Mouse (Mus musculus) ovary, postnatal 10 days (tissue): Measurements from ENCODE around the gene Gm20532.
A peak's percentile ranks its signal among the peaks of the same experiment; 100 is the strongest.

Experiments used
- DNase-seq: peaks from one replicate; pipeline ENCODE4 v3.0.0; 2022; ENCODE audit warnings: low spot score

Gm20532 gene

DNA sequence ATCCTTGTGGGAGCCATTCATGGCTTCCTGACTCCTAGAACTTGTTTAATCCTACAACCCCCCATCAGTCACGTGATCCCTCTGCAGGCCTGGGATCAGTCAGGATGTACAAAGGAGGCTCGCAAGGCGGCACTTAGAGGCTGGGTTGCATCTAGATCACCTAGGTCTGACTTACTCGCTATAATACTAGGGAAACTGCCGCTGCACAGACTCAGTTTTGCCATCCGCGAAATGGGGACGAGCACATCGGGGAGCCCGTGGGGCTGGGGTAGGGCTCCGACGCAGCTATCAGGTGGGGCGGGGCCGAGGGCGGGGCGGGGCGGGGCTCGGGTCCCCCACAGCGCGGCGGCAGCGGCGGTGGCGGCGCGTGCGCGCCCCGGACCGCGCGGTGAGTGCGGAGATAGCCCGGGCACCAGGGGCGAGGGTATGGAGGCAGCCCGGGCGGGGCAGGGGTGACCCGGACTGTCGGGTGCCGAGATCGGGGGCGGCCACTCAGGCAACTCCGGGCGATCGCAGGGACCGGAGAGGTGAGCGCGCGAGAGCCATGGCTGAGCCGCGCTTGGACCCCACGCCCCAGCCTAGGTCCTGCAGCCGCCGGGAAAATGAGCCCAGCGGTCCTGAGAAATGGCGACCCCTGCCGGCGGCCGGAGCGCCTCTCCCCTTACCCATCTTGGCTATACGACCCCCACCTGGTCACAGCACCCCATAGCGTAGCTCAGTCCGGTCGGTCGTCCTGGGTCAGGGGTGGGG, at the start of gene Gm20532:
TSS of gene Gm20532 (plus strand) at position 346 of the 750 bp plus-strand sequence.
- peak; percentile 54 for DNase-seq

DNA sequence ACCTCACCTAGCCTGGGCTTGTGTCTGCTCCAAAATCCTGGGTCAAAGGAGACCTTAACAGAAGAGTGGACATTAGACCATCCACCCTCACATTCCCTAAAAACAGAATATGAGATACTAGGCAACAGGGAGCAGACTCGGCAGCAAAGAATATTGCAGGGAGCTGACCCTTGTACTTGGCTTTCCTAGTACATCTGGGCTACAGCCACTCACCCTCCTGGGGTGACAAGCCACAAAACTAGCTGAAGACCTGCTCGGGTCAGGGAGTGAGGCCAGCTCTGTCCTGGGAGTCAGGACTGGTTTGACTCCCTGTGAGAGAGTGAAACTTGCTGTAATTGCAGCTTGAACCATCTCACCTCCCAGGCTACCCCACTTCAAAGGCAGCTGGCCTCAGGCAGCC, 46.9 kb upstream of the Gm20532 start:
- DNase-seq: no peak

DNA sequence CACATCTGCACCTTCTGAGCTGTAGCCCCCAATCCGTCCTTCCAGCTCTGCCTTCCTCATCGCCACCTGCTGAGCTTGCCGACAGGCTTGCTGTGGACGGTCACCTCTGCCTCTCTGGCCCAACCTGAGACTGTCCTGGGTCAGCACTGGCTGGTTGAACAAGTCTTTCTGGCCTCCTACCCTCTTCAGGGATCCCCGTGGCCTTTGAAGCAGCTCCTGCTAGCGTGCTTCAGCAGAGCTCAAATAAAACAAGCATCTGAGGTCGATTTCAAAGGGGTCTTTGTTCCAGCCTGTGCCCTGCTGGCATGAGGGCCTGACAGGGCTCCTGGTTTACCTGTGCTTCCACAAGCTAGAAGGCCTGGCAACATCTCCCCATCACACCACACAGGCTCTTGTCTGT, 45.7 kb upstream of the Gm20532 start:
- no peak for DNase-seq

DNA sequence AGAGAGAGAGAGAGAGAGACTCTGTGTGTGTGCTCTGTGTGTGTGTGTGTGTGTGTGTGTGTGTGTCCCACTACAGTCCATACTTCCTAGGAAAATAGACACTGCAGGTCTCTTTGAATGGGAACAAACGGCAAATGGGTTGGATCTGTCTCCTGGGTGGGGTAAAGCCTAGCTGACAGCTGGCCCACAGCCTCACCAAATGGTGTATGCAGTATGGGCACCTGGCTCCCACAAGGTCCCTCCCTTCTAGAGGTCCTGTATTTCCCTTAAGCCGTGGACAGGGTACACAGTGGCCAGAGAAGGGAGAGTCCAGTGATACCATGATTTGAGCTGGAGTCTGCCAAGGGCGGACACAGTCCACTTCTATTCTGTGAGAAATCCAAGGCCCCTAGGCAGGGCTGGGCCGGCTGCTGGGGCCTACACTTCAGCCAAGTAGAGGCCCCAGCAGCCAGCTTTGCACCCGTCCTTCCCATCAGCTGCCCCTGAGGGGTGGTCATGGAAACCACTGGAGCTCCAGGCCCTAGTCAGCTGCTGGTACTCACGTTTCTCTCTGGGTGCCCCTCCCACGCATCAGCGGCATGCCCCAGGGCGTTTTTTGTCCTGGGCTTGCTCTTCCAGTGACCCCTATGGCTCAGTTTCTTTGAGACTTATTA, 45.1 kb upstream of the Gm20532 start:
- no peak for DNase-seq

DNA sequence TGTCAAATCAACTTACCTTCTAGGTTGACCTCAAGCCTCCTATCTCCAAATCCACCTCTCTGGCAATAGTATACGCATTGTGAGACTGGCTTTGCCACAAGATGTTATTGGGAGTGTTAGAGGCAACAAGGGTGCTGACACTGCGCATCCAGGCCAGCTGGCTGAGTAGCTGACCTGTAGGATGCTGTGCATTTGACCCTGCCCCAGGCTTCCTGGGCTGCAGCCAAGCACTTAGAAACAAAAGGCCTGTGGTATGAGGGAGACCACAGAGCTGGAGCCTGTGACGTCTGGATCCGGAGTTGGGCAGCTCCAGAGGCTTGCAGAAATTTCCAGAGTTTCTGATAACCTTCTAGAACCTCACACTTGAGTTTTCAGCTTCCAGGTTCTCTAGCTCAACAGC, 43.3 kb upstream of the Gm20532 start:
- no peak for DNase-seq

DNA sequence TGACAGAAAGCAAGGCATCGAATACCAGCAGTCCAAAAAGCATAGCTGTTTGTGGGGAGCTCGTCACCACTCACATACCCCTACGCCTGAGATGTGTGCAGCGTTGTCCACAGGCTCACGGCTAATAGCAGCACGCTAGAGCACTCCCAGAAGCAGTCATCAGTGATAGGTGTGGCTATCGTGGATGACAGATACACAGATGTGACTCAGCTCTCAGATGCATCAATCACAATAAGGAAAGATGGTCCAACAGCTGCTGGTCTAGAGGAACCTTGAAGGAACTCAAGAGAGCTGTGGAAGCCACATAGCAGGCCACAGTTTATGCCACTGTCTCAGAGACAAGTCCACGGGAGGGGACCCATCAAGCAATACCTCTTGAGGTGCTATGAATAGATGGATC, 42.7 kb upstream of the Gm20532 start:
- DNase-seq: no peak

DNA sequence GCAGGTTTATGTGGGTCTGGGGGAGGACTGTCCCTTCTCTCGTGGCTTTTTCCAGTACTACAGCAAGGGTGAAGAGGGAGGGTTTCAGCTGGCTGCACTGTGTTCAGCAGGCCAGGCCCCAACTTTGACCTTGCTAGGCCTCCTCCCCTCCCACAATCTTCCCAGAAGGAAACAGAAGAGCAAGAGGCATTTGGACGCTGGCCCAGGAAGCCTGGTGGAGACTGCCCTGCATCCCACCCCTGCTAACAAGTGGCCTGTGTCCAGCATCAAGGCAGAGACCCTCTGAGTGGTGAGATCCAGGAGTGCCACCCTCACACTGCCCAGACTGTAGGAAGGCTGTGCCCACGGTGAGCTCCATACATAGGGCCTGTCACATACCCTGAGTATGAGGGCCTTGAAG, 42.2 kb upstream of the Gm20532 start:
- DNase-seq: no peak

DNA sequence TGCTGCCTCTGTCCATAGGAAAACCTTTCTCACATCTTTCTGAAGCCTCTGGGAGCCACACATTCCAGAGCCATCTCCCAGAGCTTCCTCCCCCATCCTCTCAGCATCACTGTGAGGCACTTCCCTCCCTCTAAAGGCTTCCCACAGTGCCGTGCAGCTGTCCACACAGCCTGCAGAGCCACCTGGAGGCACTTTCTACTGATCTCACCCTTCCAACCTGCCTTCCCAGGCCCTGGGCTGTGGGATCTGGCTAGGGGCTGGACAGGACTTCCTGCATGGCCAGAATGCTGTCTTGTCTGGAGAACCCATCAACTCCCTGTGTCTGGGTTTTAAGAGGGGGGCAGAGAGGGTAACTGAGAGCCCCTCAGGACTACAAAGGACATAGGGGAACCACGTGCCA, 39.0 kb upstream of the Gm20532 start:
- no peak for DNase-seq

DNA sequence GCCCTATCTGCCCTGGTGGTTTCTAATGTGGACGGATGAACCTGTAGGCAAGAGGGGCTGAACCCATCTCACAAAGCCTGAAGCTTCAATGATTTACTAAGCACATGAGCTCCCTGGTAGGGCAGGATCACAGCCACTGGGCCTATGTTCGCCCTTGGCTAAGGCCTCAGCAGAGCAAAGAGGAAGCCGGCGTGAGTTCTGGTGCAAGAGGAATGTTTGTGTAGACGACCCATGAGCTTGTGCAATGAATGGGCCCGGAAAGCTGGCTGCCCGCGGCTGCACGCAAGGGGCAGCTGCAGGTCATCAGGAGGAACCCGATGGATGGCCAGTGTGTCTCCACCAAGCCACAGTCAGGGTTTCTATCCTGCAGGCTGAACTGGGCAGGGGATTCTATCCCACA, 36.6 kb upstream of the Gm20532 start:
- no peak for DNase-seq

DNA sequence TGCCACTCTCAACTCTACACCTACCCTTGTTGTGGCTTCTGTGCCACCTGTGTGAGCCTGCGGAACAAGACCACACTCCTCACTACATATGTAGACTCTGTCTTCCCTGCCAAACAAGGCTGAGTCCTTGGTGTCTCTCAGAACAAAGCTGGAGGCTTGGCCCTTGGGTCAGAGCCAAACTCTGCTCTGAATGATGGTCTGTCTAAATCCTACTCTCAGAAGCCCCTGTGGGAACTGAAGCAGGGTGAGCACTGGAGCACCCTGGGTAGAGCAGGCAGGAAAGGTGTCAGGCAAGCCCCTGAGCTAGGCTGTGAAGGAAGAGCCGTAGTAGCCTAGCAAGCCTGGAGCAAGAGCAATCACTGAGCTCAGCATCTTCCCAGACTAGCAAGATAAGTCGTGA, 36.2 kb upstream of the Gm20532 start:
- DNase-seq: no peak

DNA sequence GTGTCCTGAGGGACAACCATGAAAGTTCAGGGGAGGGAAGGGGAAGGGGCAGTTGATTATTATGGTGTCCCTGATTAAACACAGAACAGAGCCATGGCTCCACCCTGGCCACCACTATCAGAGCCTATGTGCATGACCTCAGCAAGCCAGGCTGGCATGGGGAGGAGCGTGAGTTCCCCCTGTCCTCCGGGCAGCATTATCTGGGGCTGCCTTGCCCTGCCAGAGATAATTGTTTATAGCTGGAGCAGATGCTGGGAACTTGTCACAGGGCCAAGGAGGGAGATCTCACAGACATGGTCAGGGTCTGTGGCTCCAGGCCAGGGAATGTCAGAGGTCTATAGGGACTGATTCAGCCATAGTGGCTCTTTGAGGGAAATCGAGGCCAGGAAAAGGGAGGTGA, 35.7 kb upstream of the Gm20532 start:
- DNase-seq: no peak

DNA sequence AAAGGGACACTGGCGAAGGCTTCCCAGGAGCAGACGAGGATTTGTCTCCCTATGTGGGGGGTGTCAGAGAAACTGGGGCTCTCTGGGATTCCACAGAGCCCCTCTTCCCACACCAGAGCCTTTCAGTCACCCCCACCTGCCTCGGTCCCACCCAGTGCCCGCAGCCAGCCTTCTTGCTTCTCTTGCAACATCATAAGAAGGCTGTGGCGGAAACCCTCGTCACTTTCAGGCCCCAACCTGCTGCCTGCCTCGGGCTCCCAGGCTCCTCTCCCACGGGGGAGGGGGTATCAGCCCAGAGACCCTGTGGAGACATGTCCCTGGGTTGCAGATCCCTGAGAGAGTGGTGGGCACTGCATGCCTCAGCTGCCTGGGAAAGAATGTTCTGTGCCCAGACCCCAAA, 35.0 kb upstream of the Gm20532 start:
- no peak for DNase-seq

DNA sequence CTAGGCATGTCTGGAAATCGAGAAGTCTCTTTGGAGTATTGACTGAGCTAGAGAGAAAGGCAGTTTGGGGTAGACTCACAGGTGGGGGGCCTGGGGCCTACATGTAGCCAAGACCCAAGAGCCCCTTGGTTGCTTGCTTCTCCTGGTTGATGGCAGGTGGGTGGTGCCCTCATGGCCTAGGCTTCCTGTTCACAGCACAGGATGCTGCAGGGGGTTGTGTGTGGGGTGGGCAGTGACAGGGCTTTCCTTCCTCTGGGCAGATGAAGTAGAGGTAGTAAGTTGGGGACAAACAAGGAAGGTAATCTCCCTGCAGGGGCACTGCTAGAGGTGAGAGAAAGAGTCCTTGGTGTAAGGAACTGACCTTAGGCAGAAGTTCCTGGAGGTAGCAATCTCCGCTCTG, 34.4 kb upstream of the Gm20532 start:
- no peak for DNase-seq

DNA sequence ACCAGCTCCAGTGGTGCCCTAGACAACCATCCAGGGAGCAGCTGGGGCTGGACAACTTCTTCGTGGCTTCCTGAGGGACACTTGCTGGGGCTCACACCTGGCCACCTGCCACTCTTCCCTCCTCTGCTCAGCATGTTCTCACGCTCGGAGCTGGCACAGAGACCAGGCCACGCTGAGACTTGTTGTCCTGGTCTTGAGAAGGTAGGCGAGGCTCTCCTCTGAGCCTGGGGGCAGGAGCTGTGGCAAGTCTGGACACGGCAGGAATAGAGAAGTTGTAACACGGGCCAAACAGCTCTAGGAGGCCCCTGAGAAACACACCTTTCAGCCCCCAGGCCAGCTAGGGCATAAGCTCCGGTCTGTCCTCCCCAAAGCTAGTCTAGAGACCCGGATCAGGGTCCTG, 32.5 kb upstream of the Gm20532 start:
- DNase-seq: no peak

DNA sequence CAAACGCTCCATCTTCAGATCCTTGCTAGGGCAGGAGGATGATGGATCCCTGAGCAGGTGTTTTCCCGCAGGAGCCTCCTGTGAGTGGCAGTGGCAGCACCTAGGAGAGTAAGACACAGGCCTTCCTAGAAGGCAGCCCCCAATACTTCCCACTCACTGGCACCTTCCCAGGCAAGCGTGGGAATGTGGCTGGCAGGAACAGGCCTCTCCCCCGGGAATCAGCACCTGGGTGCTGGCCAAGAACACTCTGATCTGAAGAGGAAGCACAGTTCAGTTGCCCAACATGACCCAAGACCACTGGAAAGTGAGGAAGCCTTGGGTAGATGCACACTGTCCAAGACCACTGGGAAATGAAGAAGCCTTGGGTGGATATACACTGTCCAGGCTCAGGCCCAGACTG, 31.4 kb upstream of the Gm20532 start:
- DNase-seq: no peak

DNA sequence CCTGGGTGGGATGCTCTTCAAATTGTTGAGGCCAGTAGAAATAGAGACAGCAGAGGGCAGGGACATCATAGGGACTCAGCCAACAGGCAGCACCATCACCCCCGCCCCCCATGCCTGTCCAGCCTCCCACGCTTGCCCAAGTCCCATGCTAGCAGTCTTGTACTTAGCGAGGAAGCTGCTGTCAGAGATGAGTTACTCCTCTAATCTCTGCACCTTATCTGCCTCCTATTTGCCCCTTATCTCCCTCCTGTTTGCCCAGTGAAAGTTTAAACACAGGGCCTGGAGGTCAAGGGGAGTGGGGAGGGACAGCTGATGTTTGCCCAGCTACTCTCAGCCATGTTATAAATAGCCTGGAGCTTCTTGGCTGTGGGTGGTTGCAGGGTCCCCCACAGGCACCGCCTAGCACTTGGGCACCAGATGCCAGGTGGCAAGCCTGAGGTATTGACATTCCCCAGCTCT, 29.9 kb upstream of the Gm20532 start:
- no peak for DNase-seq

DNA sequence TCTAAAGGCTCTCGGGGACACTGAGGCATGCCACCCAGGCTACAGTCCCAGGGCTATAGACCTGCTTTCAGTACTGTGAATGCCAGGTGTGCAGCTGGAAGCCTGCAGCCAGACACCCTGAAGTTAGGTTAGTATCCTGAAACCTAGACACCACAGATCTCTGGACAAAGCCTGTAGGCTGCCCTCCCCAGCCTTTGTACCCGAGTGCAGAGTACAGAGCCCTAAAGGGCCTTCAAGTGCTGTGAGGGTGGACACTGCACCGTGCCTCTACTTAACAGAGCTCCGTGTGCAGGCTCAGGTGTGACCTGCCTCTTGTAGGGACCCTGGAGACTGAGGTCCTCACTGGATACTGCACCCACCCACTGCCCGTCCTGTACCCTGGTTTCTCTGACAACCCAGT, 25.9 kb upstream of the Gm20532 start:
- no peak for DNase-seq

DNA sequence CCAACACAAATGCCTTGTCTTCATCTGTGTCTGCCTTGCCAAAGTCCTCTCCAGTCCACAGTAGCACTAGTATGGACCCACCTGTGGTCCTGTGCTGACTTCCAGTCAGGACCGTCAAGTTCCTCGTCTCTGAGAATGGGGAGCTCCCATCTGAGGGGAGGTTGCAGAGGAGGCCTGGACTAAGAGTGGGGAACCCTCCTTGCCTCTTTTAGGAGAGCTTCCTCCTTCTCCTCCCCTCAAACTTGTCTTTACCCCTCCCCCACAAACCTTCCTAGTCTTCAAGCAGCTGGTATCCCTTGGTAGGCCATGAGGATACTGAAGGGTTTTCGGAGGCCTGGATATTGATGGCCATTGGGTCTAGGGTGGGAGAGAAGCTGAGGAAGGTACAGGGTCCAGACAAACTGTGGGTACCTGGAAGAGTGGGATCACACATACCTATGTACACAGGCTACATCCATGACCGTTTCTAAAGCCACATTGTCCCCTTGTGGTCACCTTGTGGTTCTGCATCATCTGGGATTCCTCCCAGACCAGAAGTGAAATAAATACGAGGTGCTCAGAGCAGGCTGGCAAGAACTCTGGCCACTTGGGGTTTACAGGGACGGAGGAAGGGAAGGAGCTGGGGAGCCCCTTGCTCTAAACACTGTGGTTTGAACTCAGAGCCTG, 25.0 kb upstream of the Gm20532 start:
- no peak for DNase-seq

DNA sequence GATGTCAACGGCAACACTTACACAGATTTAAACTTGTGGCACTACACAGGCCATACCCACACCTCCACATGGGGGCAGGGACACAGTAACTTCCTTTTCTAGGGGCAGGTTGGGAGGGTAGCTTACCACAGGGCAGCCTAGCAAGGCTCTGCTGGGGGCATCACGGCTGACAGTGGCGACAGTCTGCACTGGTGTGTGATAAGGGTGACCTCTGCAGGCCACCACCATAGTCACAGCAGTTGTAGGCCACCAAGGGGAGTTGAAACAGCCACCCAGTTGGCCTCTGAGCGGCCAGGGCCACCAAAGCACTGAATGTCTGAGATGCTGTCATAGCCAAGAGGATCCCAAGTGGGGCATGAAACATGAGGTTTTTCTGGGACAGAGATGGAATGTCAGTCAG, 20.2 kb upstream of the Gm20532 start:
- DNase-seq: no peak

DNA sequence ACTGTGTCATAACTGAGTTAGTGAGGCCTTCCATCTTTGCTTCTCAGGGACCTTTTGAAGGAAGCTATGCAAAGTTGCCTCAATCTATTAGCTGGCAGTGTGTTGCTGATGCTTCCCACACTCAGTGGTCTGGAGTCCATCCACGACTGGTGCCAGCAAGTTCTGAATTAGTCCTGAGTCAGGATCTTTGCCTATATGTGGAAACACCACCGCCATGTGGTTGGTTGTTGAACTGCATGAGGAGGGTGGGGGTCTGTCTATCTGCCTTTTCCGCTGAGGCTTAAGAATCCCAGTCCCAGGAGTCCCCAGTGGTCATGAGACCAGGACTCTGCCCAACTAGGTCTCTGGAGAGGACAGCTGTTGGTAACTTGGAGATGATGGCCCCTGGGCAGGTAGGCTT, 16.4 kb upstream of the Gm20532 start:
- DNase-seq: no peak

DNA sequence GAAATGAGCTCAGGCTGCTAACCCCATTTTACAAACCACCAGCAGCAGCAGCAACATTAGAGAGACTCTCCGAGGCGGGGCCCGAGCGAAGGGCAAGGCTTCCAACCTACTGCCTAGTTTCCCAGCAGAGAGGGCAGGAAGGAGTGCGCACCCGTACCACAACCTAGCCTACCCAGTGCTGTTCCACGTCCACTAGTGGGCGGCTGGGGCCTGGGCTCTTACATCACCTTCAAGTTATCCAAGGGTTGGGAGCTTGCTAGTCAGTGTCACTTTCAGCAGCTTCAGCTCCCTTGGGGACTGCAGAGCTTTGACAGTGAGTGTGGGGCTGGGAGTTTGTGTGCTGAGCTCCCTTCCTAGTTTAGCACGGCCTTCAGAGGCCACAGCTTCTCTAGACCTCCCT, 15.0 kb upstream of the Gm20532 start:
- DNase-seq: no peak

DNA sequence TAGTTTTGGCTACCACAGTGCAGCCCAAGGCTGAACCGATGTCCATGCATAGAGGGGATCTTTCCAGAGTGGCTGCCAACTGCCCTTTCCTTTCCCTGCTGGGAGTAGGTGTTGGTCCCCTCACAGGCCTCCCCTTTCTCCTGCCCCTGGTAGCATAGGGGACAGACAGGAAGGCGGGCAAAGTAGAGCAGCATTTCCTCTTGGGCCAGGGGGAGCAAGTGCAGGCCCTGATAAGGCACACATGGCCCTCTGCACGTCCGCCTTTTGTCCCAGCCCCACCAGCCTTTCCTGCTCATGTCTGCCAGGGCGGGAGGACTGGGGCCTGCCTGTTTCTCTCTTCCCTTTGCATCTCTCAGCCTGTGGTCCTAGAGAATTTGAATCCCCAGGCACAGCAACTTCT, 14.6 kb upstream of the Gm20532 start:
- DNase-seq: no peak

DNA sequence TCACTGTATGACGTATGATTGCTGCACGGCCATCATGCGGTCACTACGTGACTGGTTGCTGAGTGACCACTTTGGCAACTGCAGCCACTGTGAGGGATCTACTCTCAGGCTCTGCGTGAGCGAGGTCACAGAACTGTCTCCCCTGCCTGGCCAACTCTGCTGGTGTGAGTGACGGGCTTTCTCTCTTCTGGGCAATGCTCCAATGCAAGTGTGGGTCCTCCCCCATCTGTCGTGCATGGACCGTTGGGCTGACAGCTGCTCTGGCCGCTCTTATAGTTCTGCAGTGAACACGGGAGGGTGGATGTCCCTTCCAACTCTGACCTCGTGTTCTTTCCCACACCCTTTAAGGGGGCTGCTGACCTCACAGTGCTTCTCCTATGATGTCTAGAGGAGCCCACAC, 13.0 kb upstream of the Gm20532 start:
- DNase-seq: no peak
